In genomic region chr1:32471022-32471421, GRCm38 (mm10) we compare ENCODE assay signal across 25 mouse cellular contexts.
"Had no signal": no experiment of that assay in that cellular context is flagged by ENCODE, and none has a peak within 500 bp of the region (broad histone marks: within the 10 kb centered on the region; RNA-seq: fewer than 3 reads in every experiment).

No protein-coding gene starts in this region.

- H3K4me1 ChIP-seq: heart, embryonic 10.5 days; heart, embryonic 12.5 days; hindbrain, embryonic 10.5 days; hindbrain, embryonic 12.5 days; intestine, embryonic 15.5 days; limb, embryonic 10.5 days; limb, embryonic 12.5 days had no signal

- H3K4me2 ChIP-seq: heart, embryonic 12.5 days; hindbrain, embryonic 12.5 days; hindbrain, embryonic 14.5 days; intestine, embryonic 15.5 days; limb, embryonic 12.5 days; liver, embryonic 11.5 days had no signal

- H3K9ac ChIP-seq: heart, embryonic 12.5 days; hindbrain, embryonic 12.5 days; hindbrain, embryonic 14.5 days; intestine, embryonic 15.5 days; limb, embryonic 12.5 days had no signal

- H3K27me3 ChIP-seq: heart, embryonic 12.5 days; hindbrain, embryonic 12.5 days; intestine, embryonic 15.5 days; limb, embryonic 12.5 days had no signal

- H3K9me3 ChIP-seq: heart, embryonic 10.5 days; heart, embryonic 12.5 days; hindbrain, embryonic 10.5 days; hindbrain, embryonic 12.5 days; intestine, embryonic 15.5 days; limb, embryonic 10.5 days; limb, embryonic 12.5 days had no signal

- DNase-seq: gastrocnemius, adult 2 months; gastrocnemius, postnatal 10 days; gastrocnemius, postnatal 25 days; heart, adult 18-20 months; heart, postnatal 10 days; heart, postnatal 4 days; kidney, adult 18-20 months; kidney, adult 8-10 months; kidney, postnatal 10 days; kidney, postnatal 25 days; kidney, postnatal 4 days; liver had no signal

- H3K27ac ChIP-seq: gastrocnemius, adult 2 months; heart, embryonic 10.5 days; hindbrain, embryonic 10.5 days; hindbrain, embryonic 12.5 days; hindbrain, embryonic 14.5 days; intestine, embryonic 15.5 days; layer of hippocampus, adult 2 months; limb, embryonic 10.5 days; limb, embryonic 12.5 days had no signal

- H3K36me3 ChIP-seq: heart, embryonic 10.5 days; heart, embryonic 12.5 days; hindbrain, embryonic 10.5 days; hindbrain, embryonic 12.5 days; intestine, embryonic 15.5 days; limb, embryonic 10.5 days; limb, embryonic 12.5 days had no signal

- ATAC-seq: hindbrain, embryonic 16.5 days; inflammation-experienced regulatory T-cells, adult 6 months; intestine, embryonic 15.5 days; intestine, postnatal 0 days had no signal

- H3K4me3 ChIP-seq: gastrocnemius, adult 2 months; heart, embryonic 10.5 days; heart, embryonic 12.5 days; hindbrain, embryonic 10.5 days; hindbrain, embryonic 12.5 days; intestine, embryonic 15.5 days; layer of hippocampus, adult 2 months; limb, embryonic 10.5 days; limb, embryonic 12.5 days had no signal
